Mouse (Mus musculus): ENCODE results near the gene Fkbp1a.

The Fkbp1a gene

GRCm38 (mm10) chr2:151608435-151608834 is 66.2 kb downstream of the Fkbp1a start:
- CTCF ChIA-PET = no interaction called here

- CTCF ChIA-PET = no interaction called here
These were observed 67.7 kb downstream of the Fkbp1a start for GRCm38 (mm10) chr2:151609974-151610373.
